Mouse (Mus musculus): Measurements from ENCODE around the gene Zmynd15. TPM values are rescaled to one million over a fixed set of nuclear protein-coding genes. Genes with fewer than 3 reads are reported as not detected.

The Zmynd15 gene
- polyA plus RNA-seq, 1 experiment from 2014 or later = 0.27 TPM

DNA sequence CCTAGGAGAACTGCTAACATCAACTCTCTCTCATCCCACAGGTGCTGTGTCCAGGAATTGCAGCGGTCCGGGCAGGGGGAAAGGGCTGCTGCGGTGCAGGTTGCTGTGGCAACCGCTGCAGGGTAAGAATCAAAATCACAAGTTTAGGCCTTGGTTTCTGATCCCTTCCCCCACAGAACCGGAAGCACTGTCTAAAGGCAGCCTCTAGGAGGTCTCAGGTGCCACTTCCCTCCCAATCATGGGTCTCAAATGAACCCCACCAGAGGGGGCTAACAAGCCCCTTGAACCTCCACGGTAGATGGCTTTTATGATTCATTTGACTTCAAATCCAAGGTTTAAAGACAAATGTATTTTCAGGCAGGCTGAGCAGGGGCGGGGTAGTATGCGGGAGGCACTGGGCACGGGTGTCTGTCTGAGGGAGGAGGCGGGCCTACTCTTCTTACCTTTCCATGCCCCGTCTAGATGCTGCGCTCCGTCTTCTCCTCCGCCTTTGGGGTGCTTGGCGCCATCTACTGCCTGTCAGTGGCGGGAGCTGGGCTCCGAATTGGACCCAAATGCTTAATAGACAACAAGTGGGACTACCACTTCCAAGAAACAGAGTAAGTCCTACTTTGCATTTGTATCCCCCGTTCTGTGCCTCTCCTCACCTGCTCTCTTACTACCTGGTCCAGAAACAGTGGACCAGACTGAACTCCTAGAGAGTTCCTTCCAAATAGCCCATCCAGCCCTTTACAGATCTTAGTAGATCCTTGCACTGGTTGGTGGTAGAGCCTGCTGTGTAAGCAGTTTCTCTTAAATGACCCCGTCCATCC lies 50.7 kb downstream of the Zmynd15 start:
- H3K27me3 ChIP-seq = peaks cover 5% of the 10 kb centered on the region
- H3K4me1 ChIP-seq = peaks cover 3% of the 10 kb centered on the region; the same call in 1 of the 2 replicates
- H3K27ac ChIP-seq = no peak overlapping the region
- peak overlapping the region; percentile 43 for H3K4me2 ChIP-seq (replicated peaks)
- H3K9ac ChIP-seq = no peak overlapping the region
- H3K4me3 ChIP-seq = 0 out of 2 replicates have a peak overlapping the region, but pooled peaks have one; percentile 9
- H3K36me3 ChIP-seq = no peaks in the 10 kb centered on the region
- WGBS = 8% methylated on average over 19 of the region's 19 CpGs
- ATAC-seq (ENCODE audit: insufficient number of reproducible peaks, insufficient read depth, low FRiP score, low TSS enrichment) = no peak
- H3K9me3 ChIP-seq = no peaks in the 10 kb centered on the region

DNA sequence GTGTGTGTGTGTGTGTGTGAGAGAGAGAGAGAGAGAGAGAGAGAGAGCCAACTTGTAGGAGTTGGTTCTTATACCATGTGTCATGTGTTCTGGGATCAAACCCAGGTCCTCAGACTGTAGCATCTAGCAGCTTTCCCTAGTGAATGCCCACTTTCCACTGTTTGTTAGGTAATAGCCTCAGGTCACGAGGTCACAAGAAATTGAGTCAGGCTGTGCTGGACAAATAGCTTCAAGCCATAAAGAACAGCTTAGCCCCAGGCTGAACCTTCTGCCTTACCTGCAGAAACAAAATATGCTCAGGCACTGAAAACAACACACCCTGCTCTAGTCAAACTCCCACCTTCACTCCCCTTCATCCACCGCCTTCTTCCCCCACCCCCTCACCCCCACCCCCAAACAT lies 52.0 kb downstream of the Zmynd15 start:
- no peak for ATAC-seq (ENCODE audit: insufficient number of reproducible peaks, insufficient read depth, low FRiP score, low TSS enrichment)
- H3K4me1 ChIP-seq = peaks cover 3% of the 10 kb centered on the region; the same call in 1 of the 2 replicates
- H3K27ac ChIP-seq = no peak overlapping the region
- no peak overlapping the region for H3K9ac ChIP-seq
- H3K9me3 ChIP-seq = no peaks in the 10 kb centered on the region
- H3K4me2 ChIP-seq (replicated peaks) = no peak overlapping the region
- H3K36me3 ChIP-seq = no peaks in the 10 kb centered on the region
- H3K4me3 ChIP-seq = no peak overlapping the region
- H3K27me3 ChIP-seq = peaks cover 2% of the 10 kb centered on the region; the same call in 1 of the 2 replicates
- WGBS = 72% methylated on average over 2 of the region's 2 CpGs

DNA sequence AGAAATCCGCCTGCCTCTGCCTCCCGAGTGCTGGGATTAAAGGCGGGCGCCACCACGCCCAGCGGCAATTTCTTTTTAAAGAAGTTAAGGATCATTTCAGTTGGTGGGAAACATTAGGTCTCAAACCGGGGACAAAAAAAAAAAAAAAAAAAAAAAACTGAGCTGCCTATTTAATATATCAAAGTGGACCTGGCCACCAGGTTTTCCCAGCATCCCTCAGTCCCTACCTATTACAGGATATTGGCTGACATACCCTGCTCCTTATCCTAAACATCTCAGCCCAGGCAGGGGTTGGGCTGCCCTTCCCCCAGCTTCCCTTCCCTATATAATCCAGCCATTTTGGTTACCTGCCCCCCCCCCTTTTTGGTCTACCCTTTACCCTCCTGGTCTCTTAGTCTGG lies 52.6 kb downstream of the Zmynd15 start:
- Histone ChIP-seq H3K27me3 (peaks cover 2% of the 10 kb centered on the region; the same call in 1 of the 2 replicates), H3K4me2 (replicated peaks) (no peak overlapping the region), H3K36me3 (no peaks in the 10 kb centered on the region), H3K9me3 (no peaks in the 10 kb centered on the region), H3K4me1 (peaks cover 3% of the 10 kb centered on the region; the same call in 1 of the 2 replicates), H3K27ac (no peak overlapping the region), H3K4me3 (no peak overlapping the region), H3K9ac (no peak overlapping the region)
- WGBS = 88% methylated on average over 7 of the region's 7 CpGs
- no peak for ATAC-seq (ENCODE audit: insufficient number of reproducible peaks, insufficient read depth, low FRiP score, low TSS enrichment)

DNA sequence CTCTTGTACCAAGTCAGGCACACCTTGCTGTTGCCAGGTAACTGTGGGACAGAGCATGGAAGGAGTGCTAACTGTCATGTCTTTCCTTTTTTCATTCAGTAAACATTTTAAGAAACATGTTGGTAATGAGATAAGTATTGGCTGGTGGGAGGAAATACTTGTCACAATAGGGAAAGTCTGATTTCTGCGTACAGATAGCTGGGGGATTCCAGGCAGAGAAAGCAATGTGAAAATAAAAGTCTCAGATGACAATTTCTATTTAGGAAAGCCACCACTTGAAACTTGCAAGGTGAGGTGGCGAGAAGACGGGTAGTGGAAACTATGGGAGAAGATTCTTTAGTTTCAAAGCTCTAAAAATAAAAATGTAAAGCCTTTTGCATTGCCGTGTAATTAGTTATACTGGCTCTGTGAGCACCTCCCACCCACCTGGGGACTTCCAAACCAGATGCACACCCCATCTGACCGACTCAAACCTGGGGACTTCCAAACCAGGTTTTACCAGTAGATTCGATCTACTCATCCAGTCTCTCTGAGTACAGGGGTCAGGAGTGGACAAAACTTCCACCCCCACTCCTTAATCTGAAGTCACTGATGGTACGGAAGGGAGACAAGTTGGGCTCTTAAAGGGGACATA lies 53.6 kb downstream of the Zmynd15 start:
- peaks cover 3% of the 10 kb centered on the region; the same call in 1 of the 2 replicates for H3K4me1 ChIP-seq
- no peaks in the 10 kb centered on the region for H3K36me3 ChIP-seq
- 68% methylated on average over 7 of the region's 7 CpGs for WGBS
- no peak overlapping the region for H3K4me2 ChIP-seq (replicated peaks)
- ATAC-seq (ENCODE audit: insufficient number of reproducible peaks, insufficient read depth, low FRiP score, low TSS enrichment) = no peak
- no peak overlapping the region for H3K4me3 ChIP-seq
- peaks cover 2% of the 10 kb centered on the region; the same call in 1 of the 2 replicates for H3K27me3 ChIP-seq
- no peaks in the 10 kb centered on the region for H3K9me3 ChIP-seq
- H3K27ac ChIP-seq = no peak overlapping the region
- no peak overlapping the region for H3K9ac ChIP-seq

DNA sequence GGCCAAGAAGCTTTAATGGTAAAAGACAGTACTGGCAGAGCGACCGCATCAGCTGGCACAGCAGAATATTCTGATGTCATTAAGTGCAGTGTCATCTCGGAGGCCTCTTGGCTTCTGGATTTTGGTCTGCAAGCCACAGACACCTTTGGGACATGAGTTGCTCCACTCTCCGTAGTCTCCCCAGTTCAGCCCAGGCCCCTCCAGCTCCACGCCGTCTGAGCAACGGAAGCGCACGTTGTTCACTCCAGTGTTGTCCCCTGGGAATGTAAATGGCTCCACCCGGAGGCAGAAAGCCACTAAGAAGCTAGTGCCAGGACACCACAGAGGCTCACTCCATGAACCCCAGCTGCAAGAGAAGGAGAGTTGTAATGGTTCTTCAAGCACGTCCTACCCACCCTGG lies 54.3 kb downstream of the Zmynd15 start:
- 45% methylated on average over 11 of the region's 11 CpGs for WGBS

DNA sequence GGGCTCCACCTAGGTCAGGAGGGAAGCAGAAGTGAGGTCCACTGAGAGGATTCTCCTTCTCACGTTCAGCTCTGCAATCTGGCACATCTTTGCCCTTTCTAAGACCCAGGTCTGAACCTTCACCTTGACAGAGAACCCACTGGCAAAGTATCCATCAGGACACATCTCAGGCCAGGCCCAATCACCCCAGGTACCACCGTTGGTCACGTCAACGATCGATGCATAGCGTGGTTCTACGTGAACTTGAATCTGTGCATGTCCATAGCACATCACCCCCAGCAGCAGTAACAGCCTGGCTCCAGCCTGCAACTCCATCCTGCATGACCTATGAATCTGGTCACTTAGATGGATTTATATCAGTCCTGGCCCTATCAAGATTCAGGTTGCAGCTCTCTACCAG lies 55.1 kb downstream of the Zmynd15 start, which contains the start of gene Vmo1:
Gene Vmo1, minus strand, starts transcription at position 329 of the 400 bp plus-strand sequence.
- H3K4me2 ChIP-seq (replicated peaks) = no peak within 1 kb of the TSS
- H3K27ac ChIP-seq = no peak within 1 kb of the TSS
- no peak for ATAC-seq (ENCODE audit: insufficient number of reproducible peaks, insufficient read depth, low FRiP score, low TSS enrichment)
- H3K27me3 ChIP-seq = no peaks in the 10 kb centered on the region
- no peaks in the 10 kb centered on the region for H3K36me3 ChIP-seq
- no peaks in the 10 kb centered on the region for H3K9me3 ChIP-seq
- peaks cover 3% of the 10 kb centered on the region; the same call in 1 of the 2 replicates for H3K4me1 ChIP-seq
- no peak within 1 kb of the TSS for H3K4me3 ChIP-seq
- no peak within 1 kb of the TSS for H3K9ac ChIP-seq
- WGBS = 86% methylated on average over 7 of the region's 7 CpGs

More for the DNA sequence above, 54.3 kb downstream of the Zmynd15 start:
- Histone ChIP-seq H3K27ac (no peak overlapping the region), H3K4me2 (replicated peaks) (no peak overlapping the region), H3K9ac (no peak overlapping the region), H3K27me3 (peaks cover 2% of the 10 kb centered on the region; the same call in 1 of the 2 replicates), H3K4me3 (no peak overlapping the region), H3K4me1 (peaks cover 3% of the 10 kb centered on the region; the same call in 1 of the 2 replicates), H3K36me3 (no peaks in the 10 kb centered on the region), H3K9me3 (no peaks in the 10 kb centered on the region)
- ATAC-seq (ENCODE audit: insufficient number of reproducible peaks, insufficient read depth, low FRiP score, low TSS enrichment) = no peak

Small RNA genes lying within 50 kb of the gene (microRNA-seq; reads per million reads assigned to microRNA genes)
- gene Mir7115 = not detected

Other genes with a start within 250 kb of the Zmynd15 start
- gene Slc16a11, start 246.7 kb upstream of the Zmynd15 start, polyA plus RNA-seq (2016; fragmentation: Nextera tagmentation; extraction: Ambion mirVana) = 1.5 and 2.0 TPM in 2 replicates
- gene Slc16a13, start 238.4 kb upstream of the Zmynd15 start, polyA plus RNA-seq (2016; fragmentation: Nextera tagmentation; extraction: Ambion mirVana) = 12.8 and 13.3 TPM in 2 replicates
- 10.7 and 10.8 TPM in 2 replicates for gene Bcl6b, start 229.6 kb upstream of the Zmynd15 start, polyA plus RNA-seq (2016; fragmentation: Nextera tagmentation; extraction: Ambion mirVana)
- 193 and 202 TPM in 2 replicates for gene 0610010K14Rik, start 221.5 kb upstream of the Zmynd15 start, polyA plus RNA-seq (2016; fragmentation: Nextera tagmentation; extraction: Ambion mirVana)
- gene Gm21988, start 219.6 kb upstream of the Zmynd15 start, polyA plus RNA-seq (2016; fragmentation: Nextera tagmentation; extraction: Ambion mirVana) = 9.9 and 13.2 TPM in 2 replicates
- 136 and 148 TPM in 2 replicates for gene Rnasek, start 219.6 kb upstream of the Zmynd15 start, polyA plus RNA-seq (2016; fragmentation: Nextera tagmentation; extraction: Ambion mirVana)
- gene Alox12, start 204.1 kb upstream of the Zmynd15 start, polyA plus RNA-seq (2016; fragmentation: Nextera tagmentation; extraction: Ambion mirVana) = 2.9 and 4.0 TPM in 2 replicates
- gene Alox12e, start 136.8 kb upstream of the Zmynd15 start, polyA plus RNA-seq (2016; fragmentation: Nextera tagmentation; extraction: Ambion mirVana) = not detected in 2 replicates
- gene Alox15, start 107.4 kb upstream of the Zmynd15 start, polyA plus RNA-seq (2016; fragmentation: Nextera tagmentation; extraction: Ambion mirVana) = 0.29 TPM in 2 replicates
- 41.9 and 46.4 TPM in 2 replicates for gene Pelp1, start 49.4 kb upstream of the Zmynd15 start, polyA plus RNA-seq (2016; fragmentation: Nextera tagmentation; extraction: Ambion mirVana)
- 21.7 and 23.7 TPM in 2 replicates for gene Arrb2, start 26.8 kb upstream of the Zmynd15 start, polyA plus RNA-seq (2016; fragmentation: Nextera tagmentation; extraction: Ambion mirVana)
- 41.4 and 44.5 TPM in 2 replicates for gene Med11, start 7.5 kb upstream of the Zmynd15 start, polyA plus RNA-seq (2016; fragmentation: Nextera tagmentation; extraction: Ambion mirVana)
- 1.4 and 2.2 TPM in 2 replicates for gene Cxcl16, start 551 bp downstream of the Zmynd15 start, polyA plus RNA-seq (2016; fragmentation: Nextera tagmentation; extraction: Ambion mirVana)
- 0.32 TPM in 1 of 2 replicates, not detected in the other for gene Tm4sf5, start 45.8 kb downstream of the Zmynd15 start, polyA plus RNA-seq (2016; fragmentation: Nextera tagmentation; extraction: Ambion mirVana)
- 0.26 and 0.48 TPM in 2 replicates for gene Vmo1, start 55.2 kb downstream of the Zmynd15 start, polyA plus RNA-seq (2016; fragmentation: Nextera tagmentation; extraction: Ambion mirVana)
- gene Gltpd2, start 59.8 kb downstream of the Zmynd15 start, polyA plus RNA-seq (2016; fragmentation: Nextera tagmentation; extraction: Ambion mirVana) = 0.50 and 0.77 TPM in 2 replicates
- 784 and 848 TPM in 2 replicates for gene Psmb6, start 65.9 kb downstream of the Zmynd15 start, polyA plus RNA-seq (2016; fragmentation: Nextera tagmentation; extraction: Ambion mirVana)
- gene Gm40193, start 73.5 kb downstream of the Zmynd15 start, polyA plus RNA-seq (2016; fragmentation: Nextera tagmentation; extraction: Ambion mirVana) = not detected in 2 replicates
- 4.4 and 6.7 TPM in 2 replicates for gene Pld2, start 80.6 kb downstream of the Zmynd15 start, polyA plus RNA-seq (2016; fragmentation: Nextera tagmentation; extraction: Ambion mirVana)
- 16.7 and 17.5 TPM in 2 replicates for gene Mink1, start 103.4 kb downstream of the Zmynd15 start, polyA plus RNA-seq (2016; fragmentation: Nextera tagmentation; extraction: Ambion mirVana)
- not detected in 2 replicates for gene 4930544D05Rik, start 156.4 kb downstream of the Zmynd15 start, polyA plus RNA-seq (2016; fragmentation: Nextera tagmentation; extraction: Ambion mirVana)
- gene Chrne, start 159.8 kb downstream of the Zmynd15 start, polyA plus RNA-seq (2016; fragmentation: Nextera tagmentation; extraction: Ambion mirVana) = not detected in 2 replicates
- gene Gp1ba, start 179.7 kb downstream of the Zmynd15 start, polyA plus RNA-seq (2016; fragmentation: Nextera tagmentation; extraction: Ambion mirVana) = 0.15 and 0.27 TPM in 2 replicates
- 96.5 and 104 TPM in 2 replicates for gene Rnf167, start 187.8 kb downstream of the Zmynd15 start, polyA plus RNA-seq (2016; fragmentation: Nextera tagmentation; extraction: Ambion mirVana)
- 159 and 160 TPM in 2 replicates for gene Slc25a11, start 188.0 kb downstream of the Zmynd15 start, polyA plus RNA-seq (2016; fragmentation: Nextera tagmentation; extraction: Ambion mirVana)
- 1,467 and 1,498 TPM in 2 replicates for gene Pfn1, start 195.2 kb downstream of the Zmynd15 start, polyA plus RNA-seq (2016; fragmentation: Nextera tagmentation; extraction: Ambion mirVana)
- gene Eno3, start 197.8 kb downstream of the Zmynd15 start, polyA plus RNA-seq (2016; fragmentation: Nextera tagmentation; extraction: Ambion mirVana) = 20.1 and 27.9 TPM in 2 replicates
- 143 and 149 TPM in 2 replicates for gene Spag7, start 210.0 kb downstream of the Zmynd15 start, polyA plus RNA-seq (2016; fragmentation: Nextera tagmentation; extraction: Ambion mirVana)
- gene Camta2, start 228.7 kb downstream of the Zmynd15 start, polyA plus RNA-seq (2016; fragmentation: Nextera tagmentation; extraction: Ambion mirVana) = 12.0 and 12.3 TPM in 2 replicates
- gene Inca1, start 240.7 kb downstream of the Zmynd15 start, polyA plus RNA-seq (2016; fragmentation: Nextera tagmentation; extraction: Ambion mirVana) = 1.1 and 1.6 TPM in 2 replicates
- 2.8 and 3.0 TPM in 2 replicates for gene Kif1c, start 241.1 kb downstream of the Zmynd15 start, polyA plus RNA-seq (2016; fragmentation: Nextera tagmentation; extraction: Ambion mirVana)

All from embryonic facial prominence, embryonic 12.5 days (tissue).